Mouse (Mus musculus): Measurements from ENCODE around the gene Galntl6.
A peak's percentile ranks its signal among the peaks of the same experiment; 100 is the strongest.
"Not testable (repeated sequence)": the region's sequence is repeated elsewhere in the genome, so short reads cannot be mapped to it uniquely, and the experiment has no call there.

Gene Galntl6

DNA sequence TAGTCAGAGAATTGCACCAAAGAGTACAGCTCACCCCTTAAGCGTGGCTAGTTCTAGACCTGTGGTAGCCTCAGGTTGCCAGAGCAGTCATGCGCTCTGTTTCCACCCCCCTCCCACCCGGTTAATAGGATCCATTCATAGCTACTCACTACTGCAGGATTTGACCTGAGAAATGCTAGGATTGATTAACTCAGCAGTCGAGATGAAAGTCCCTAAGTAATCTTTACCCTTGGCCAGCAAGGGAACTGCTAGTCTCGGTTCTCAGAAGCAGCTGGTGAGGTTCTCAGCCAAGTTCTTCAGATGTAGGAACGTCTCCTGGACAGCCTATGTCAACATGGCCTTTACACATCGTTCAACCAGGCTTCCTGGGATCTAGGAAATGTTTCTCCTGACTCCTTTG is 1135.7 kb downstream of the Galntl6 start:
- DNase-seq (ENCODE audit: extremely low read depth, low read depth, low spot score) = no peak

DNA sequence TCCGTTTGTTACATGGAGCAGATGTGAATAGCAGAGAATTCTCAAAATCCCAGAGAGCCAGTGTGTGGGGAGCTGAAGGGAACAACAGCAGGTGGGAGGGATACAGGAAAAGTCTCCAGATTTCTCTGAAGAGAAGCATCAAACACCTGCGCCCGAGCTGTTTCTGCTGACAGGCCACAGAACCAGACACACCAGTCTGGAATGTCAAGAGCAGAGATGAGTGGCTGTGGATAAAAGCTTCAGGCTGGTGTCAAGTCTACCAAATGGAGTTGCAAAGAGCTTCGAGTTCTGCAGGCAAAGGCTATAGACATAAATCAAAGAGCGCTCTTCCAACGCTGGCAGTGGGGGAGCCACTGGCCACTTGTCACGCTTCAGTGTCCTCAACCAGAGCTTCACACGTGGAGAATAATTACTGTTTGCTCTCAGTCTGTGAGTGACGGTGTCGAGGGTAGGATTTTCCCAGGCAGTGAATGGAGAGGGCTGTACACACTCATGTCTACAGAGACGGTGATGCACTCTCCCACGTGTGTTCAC is 1139.6 kb downstream of the Galntl6 start:
- DNase-seq (ENCODE audit: extremely low read depth, low read depth, low spot score) = no peak

DNA sequence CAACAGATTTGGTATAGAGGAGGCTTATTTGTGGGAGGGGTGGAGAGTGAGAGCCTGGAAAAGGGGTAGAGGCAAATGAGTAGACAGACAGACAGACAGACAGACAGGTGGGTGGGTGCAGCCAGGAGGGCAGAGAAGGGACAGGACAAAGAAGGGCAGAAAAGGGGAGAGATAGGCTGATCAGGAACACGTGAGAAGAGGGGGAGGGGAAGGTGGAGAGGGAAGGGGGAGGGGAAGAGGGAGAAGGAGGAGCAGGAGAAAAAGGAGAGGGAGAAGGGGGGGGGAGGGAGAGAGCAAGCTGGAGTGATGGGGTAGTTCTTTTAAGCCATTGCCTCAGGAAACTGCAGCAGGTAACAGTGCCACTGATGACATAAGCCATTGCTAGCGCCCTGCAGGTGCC is 1144.9 kb downstream of the Galntl6 start:
- no peak for DNase-seq (ENCODE audit: extremely low read depth, low read depth, low spot score)

DNA sequence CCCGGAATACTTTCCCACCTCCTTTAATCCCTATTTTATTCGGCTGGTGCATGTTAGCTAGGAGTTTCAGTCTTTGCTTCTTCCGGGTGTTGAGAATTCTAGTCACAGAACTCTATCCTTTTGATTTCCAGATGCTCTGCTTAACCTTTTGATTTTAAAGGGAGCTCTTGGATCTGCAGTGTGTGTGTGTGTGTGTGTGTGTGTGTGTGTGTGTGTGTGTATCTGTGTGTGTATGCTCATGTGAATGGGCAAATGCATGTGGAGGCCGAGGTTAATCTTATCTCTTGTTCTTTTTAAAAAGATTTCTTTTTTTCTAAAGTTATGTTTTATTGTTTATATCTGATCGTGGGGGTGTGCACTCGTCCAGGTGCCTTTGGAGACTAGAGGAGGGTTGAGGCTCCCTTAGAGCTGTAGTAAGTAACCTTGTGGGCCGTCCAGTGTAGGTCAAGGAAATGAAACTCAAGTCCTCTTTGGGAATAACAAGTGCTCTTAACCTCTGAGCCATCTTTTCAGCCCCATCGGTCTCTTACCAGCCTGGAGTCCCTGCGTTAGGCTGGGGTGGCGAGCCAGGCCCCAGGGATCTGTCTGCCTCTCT is 1145.9 kb downstream of the Galntl6 start:
- DNase-seq (ENCODE audit: extremely low read depth, low read depth, low spot score) = no peak

DNA sequence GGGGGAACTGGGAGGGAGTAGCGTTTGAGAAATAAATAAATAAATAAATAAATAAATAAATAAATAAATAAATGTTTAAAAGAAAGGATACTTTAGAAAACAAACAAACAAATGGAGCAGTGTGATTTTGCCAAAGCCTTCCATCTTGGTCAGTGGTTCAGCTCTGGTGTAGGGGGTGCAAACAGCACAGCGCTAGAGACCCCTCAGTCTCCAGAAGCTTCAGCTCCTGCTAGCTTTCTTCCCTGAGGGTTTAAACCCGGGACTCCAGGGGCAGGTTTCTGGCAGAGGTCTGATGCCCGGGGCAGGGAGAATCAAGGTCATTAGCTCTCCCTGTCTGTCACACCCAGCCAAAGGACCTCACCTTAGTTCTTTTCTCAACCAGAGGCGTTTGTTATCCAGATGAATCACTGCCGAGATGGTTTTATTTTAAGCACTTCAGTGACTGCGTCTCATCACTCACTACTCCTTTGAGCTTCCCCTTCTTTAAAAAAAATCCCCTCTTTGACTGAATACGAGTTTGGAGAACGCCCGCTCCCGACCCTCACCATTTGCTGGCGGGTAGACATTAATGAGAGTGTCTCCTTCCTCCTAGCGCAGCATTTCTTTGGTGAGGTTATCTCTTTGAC is 1146.6 kb downstream of the Galntl6 start:
- no peak for DNase-seq (ENCODE audit: extremely low read depth, low read depth, low spot score)

DNA sequence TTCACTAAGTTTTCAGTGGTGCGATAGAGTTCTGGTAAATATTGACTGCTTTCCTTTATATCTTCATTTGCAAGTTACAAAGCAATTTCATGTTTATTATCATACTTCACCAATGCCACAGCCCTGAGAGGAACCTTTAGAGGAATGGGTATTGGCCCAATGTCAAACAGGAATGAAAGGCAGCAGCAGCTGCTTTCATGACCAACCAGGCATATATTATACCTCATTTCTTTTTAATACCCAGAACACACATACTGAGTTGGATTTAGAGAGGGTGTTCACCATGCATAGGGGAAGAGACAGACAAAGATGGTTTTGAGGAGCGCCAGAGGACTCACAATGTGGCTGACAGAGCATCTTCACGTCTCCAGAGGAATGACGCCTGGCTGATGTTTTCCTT is 1147.2 kb downstream of the Galntl6 start:
- DNase-seq (ENCODE audit: extremely low read depth, low read depth, low spot score) = no peak

DNA sequence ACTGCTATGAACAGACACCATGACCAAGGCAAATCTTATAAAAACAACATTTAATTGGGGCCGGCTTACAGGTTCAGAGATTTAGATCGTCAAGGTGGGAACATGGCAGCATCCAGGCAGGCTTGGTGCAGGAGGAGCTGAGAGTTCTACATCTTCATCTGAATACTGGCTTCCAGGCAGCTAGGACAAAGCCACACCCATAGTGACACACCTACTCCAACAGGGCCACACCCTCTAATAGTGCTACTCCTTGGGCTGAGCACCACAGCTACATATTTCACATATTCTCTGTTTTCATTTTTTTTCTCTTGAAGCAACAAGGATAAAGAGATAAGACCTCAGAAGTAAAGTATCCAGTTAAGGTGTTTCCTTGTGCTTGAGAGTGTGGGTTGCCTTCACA is 1149.8 kb downstream of the Galntl6 start:
- not testable (repeated sequence) for DNase-seq (ENCODE audit: extremely low read depth, low read depth, low spot score)

DNA sequence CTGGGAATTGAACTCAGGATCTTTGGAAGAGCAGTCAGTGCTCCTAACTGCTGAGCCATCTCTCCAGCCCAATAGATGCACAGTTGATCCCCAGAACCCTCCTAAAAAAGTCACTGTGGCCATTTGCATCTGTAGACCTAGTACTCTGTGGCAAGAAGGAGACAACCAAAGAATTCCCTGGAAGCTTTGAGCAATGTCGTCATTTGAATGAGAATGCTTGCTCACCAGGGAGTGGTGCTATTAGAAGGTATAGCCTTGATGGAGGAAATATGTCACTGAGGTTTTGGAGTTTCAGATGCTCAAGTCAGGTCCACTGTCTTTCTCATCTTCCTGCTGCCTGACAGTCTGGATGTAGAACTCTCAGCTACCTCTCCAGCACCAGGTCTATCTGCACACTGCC is 1151.5 kb downstream of the Galntl6 start:
- DNase-seq (ENCODE audit: extremely low read depth, low read depth, low spot score) = no peak

DNA sequence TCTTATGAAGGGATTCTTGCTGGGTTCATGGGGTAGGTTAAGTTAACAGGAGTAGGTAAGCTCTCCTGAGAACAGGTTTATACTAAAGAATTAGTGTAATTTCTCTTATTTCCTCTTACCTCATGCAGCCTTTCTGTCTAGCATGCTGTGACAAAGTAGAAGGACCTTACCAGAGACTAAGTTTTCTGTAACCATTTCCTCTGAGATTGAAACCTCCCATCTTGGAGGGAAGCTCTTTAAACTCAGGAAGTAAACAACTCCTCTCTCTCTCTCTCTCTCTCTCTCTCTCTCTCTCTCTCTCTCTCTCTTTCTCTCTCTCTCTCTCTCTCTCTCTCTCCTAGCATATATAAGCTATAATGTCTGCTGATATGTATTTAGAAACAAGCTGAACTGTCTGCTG is 1153.6 kb downstream of the Galntl6 start:
- no peak for DNase-seq (ENCODE audit: extremely low read depth, low read depth, low spot score)

DNA sequence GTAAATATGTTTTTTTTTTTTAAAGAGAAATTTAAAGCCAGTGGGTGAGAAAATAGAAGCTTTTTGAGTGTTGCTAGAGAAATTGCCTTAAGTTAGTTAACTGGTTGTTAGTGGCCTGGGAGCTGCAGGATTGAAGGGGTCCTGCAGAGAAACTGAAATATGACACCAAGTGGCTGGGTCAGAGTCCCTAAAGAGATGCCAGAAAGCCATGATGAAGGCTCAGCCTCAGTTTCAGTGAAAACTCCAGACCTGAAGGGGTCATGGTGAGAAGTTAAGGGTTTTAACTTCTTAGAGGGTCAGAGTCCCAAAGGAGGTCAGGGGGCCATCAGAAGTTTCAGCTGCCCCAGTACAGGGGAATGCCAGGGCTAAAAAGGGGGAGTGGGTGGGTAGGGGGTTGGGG is 1155.0 kb downstream of the Galntl6 start:
- no peak for DNase-seq (ENCODE audit: extremely low read depth, low read depth, low spot score)

DNA sequence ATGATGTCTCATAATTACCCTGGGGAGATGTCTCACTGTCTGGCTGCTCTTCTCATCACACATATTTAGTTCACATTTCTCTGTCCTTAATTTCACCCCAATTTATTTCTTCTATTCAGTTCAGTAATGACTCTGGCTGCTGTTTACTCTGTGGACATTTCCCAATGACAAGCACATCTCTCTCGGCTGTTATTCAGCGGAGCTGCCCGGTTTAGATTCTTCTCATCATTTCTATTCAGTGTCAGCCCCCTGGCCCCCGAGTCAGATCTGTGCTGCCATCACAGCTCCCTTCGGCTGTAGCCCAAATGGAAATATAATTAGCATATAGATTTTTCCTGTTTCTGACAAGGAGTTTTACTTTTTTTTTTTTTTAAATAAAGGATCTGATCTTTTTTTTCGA is 1158.4 kb downstream of the Galntl6 start:
- DNase-seq (ENCODE audit: extremely low read depth, low read depth, low spot score) = no peak

DNA sequence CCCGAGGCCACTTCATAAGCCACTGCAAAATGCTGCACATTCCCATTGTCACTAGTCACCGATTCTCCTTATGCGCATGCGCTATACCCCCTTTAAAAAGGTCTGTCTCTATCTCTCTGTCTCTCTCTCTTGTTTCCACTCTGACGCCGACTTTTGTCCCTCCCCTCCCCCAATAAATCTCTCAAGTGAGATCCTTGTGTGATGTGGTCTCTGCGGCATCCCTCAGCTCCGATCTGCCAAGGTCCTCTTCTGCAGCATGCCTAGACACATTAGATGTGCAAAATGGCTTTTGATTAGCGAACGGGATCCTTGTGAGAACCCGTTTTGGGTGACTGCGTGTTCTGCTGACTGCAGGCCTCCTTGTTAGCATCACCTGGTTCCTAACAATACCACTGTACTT is 1168.8 kb downstream of the Galntl6 start:
- DNase-seq (ENCODE audit: extremely low read depth, low read depth, low spot score) = no peak

DNA sequence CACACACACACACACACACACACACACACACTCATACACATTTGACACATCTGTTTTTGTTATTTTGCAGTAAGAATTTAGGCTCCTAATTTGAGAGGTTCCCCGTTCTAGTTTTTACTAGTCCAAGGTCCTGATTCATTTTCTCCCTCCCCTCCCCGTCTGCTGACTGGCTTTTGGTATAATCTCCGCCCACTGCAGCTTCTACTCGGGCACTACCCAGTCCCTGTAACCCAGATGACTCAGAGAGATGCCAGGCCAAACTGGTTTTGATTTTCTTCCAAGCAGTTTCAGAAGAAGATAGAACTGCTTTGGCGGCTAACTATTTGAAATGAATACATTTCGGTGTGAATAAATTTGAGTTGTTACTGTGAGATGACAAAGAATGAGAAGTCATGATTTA is 1170.5 kb downstream of the Galntl6 start:
- peak; percentile 16 for DNase-seq (ENCODE audit: extremely low read depth, low read depth, low spot score)

DNA sequence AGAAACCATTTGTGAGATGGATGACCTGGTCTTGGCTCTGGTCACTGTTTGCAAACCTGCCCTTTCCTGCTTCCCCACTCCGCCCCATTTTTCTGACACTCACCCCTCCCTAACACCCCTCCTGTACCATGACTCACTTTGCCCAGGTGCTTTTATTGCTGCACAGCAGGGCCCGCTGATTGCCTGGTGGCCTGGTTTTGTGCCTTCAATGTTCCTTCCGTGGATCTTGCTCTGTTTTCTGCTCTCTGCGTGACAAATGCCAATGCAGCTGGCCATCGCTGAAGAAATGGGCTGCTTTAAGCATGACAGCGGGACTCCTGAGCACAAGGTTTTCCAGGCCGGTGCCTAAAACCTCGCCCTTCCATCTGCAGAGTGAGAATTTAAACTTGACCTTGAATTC is 1171.1 kb downstream of the Galntl6 start:
- DNase-seq (ENCODE audit: extremely low read depth, low read depth, low spot score) = no peak

DNA sequence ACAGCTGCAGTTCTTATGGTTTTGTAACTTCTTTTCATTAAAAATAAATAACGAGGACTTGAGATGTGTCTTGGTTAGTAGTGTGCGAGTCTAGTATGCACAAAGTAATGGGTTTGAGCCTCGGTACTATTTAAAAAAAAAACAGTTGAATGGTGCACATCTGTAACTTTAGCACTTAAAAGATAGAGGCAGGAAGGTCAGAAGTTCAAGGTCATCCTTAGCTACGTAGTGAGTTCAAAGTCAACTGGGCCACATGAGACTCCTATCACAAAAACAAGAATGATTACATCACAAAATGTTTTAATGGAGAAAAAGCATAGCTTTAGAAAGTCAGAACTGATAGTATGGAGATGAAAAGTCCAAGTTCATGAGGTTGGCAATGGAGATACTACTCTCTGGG is 1175.2 kb downstream of the Galntl6 start:
- DNase-seq (ENCODE audit: extremely low read depth, low read depth, low spot score) = no peak

DNA sequence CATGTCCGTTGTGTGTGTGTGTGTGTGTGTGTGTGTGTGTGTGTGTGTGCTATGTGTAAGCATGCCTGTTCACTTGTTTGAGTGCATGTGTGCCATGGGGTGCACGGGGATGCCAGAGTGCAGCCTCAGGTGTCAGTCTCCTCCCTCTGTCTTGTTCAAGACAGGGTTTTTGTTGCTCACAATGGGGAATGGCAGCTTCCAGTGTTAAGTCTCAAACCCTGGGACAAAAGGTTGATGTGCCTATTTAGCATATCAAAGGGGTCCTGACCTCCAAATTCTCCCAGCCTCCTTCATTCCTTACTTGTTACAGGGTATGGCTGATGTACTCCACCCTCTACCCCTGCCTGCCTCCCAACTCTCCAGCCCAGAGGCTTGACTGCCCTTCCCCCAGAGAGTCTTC is 1179.6 kb downstream of the Galntl6 start:
- DNase-seq (ENCODE audit: extremely low read depth, low read depth, low spot score) = no peak

DNA sequence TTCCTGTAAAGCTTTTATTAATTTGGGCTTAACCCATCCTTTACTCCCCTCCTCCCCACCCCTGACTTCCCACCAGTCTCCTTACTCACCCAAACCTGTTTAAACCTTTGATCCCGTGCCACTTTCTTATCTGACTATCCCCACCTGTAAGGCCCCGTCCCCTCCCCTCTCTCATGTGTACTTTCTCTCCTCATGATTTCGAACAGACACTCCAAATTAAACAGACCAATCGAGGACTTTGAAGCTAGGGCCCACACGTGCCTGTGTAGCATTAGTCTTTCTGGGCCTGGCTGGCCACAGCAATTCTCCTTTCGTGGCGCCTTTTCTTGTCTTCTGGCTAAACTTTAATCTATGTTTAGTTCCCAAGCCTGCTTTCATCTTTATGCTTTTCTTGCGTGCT is 1180.8 kb downstream of the Galntl6 start:
- DNase-seq (ENCODE audit: extremely low read depth, low read depth, low spot score) = no peak

DNA sequence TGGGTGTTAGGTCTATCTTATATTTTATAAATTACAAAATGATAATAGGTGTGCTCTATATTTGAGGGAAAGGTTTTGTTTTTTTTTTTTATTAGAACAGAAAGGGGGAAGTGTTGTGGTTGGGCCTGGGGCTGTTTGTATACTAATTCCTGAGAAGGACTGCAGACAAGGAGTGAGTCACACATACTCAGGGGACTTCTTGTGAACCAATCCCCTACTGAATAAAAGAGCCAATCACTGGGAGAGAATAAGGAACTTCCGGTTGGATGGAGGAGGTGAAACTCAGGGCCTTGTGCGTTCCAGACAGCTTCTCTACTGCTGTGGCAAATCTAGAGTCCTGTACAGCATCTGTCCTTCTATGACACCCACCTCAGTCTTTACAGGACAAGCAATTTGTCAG is 1184.2 kb downstream of the Galntl6 start:
- DNase-seq (ENCODE audit: extremely low read depth, low read depth, low spot score) = no peak

DNA sequence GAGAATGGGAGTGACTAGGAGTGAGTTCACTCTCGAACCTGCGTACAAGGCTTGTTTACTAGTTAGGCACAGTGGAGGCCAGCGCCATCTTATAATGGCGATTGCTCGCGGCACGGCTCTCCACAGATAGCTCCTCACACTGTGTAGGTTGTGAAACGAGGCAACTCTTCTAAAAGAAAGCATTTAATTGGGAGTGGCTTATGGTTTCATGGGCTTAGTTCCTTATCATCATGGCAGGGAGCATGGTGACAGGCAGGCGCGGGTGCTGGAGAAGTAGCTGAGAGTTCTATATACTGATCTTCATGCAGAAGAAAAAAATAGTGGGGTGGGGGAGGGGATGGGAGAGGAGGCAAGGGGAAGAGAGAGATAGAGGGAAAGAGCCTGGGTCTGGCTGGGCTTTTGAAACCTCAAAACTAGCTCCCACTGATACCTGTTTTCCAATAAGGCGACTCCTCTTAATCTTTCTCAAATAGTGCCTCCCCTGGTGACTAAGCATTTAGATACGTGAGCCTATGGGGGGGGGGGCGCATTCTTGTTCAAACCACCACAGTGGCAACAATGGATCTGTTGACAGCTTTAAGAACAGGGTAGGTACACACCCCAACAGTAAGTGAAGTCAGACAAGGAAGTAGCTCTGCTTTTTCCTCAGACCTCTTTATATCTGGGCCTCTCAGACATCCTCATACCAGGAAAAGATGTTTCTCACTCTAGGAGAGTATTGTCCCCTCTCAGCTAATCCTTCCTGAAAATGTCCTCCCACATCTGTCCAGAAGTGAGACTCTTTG is 1187.4 kb downstream of the Galntl6 start:
- DNase-seq (ENCODE audit: extremely low read depth, low read depth, low spot score) = no peak
